Mouse (Mus musculus): Measurements from ENCODE around the gene Oprm1. TPM values are rescaled to one million over a fixed set of nuclear protein-coding genes. Genes with fewer than 3 reads are reported as not detected.

Oprm1 gene
- total RNA-seq, 1 experiment, result not detected

GRCm38 (mm10) chr10:7019781-7020386 is 261.6 kb downstream of the Oprm1 start:
- H3K4me1 ChIP-seq (ENCODE audit: control insufficient read depth in 2 of 2, insufficient read depth in 2 of 2, low read length in 2 of 2, poor library complexity in 1 of 2), result no peaks in the 10 kb centered on the region
- TF ChIP-seq ZC3H11A (IDR thresholded peaks at IDR 0.05; ENCODE audit: borderline replicate concordance, low read depth, low read length), result no peak
- H3K36me3 ChIP-seq (ENCODE audit: control insufficient read depth, insufficient read depth, low read length, poor library complexity, severe bottlenecking), result no peaks in the 10 kb centered on the region
- H3K9ac ChIP-seq (ENCODE audit: insufficient read depth, low read depth, low read length, poor library complexity, severe bottlenecking), result no peak overlapping the region
- H3K9me3 ChIP-seq (ENCODE audit: control insufficient read depth, insufficient read depth, low read depth, low read length), result no peaks in the 10 kb centered on the region
- in situ Hi-C loops (cut with MboI; ENCODE audit: low sequenced_read_pairs in 2 of 2, unreplicated experiment in 2 of 2), result no loop called here
- H3K4me3 ChIP-seq (ENCODE audit: insufficient read depth in 1 of 2, low read depth in 1 of 2, low read length in 2 of 2, poor library complexity in 1 of 2, severe bottlenecking in 1 of 2), result no peak overlapping the region
- DNase-seq (ENCODE audit: low read depth, low spot score), result no peak
- no peak overlapping the region for H3K27ac ChIP-seq (ENCODE audit: insufficient read depth, low read depth, low read length, poor library complexity, severe bottlenecking)

GRCm38 (mm10) chr10:7020551-7020950 is 262.2 kb downstream of the Oprm1 start:
- Histone ChIP-seq H3K27ac (ENCODE audit: insufficient read depth, low read depth, low read length, poor library complexity, severe bottlenecking) (no peak overlapping the region), H3K4me1 (ENCODE audit: control insufficient read depth in 2 of 2, insufficient read depth in 2 of 2, low read length in 2 of 2, poor library complexity in 1 of 2) (no peaks in the 10 kb centered on the region), H3K36me3 (ENCODE audit: control insufficient read depth, insufficient read depth, low read length, poor library complexity, severe bottlenecking) (no peaks in the 10 kb centered on the region), H3K9me3 (ENCODE audit: control insufficient read depth, insufficient read depth, low read depth, low read length) (no peaks in the 10 kb centered on the region), H3K9ac (ENCODE audit: insufficient read depth, low read depth, low read length, poor library complexity, severe bottlenecking) (no peak overlapping the region), H3K4me3 (ENCODE audit: insufficient read depth in 1 of 2, low read depth in 1 of 2, low read length in 2 of 2, poor library complexity in 1 of 2, severe bottlenecking in 1 of 2) (no peak overlapping the region)
- in situ Hi-C loops (cut with MboI; ENCODE audit: low sequenced_read_pairs in 2 of 2, unreplicated experiment in 2 of 2), result no loop called here
- no peak for TF ChIP-seq MAFK (IDR thresholded peaks at IDR 0.05; ENCODE audit: insufficient read depth, low read depth, low read length)
- TF ChIP-seq CHD2 (IDR thresholded peaks at IDR 0.05; ENCODE audit: low read depth, low read length), result no peak
- no peak for TF ChIP-seq HCFC1 (IDR thresholded peaks at IDR 0.05; ENCODE audit: borderline replicate concordance, insufficient read depth, low read length)
- no peak for TF ChIP-seq ZC3H11A (IDR thresholded peaks at IDR 0.05; ENCODE audit: borderline replicate concordance, low read depth, low read length)
- no peak for TF ChIP-seq ZNF384 (IDR thresholded peaks at IDR 0.05; ENCODE audit: low read depth, low read length)
- DNase-seq (ENCODE audit: low read depth, low spot score), result no peak

GRCm38 (mm10) chr10:7025028-7025427 is 266.7 kb downstream of the Oprm1 start:
- Histone ChIP-seq H3K9ac (ENCODE audit: insufficient read depth, low read depth, low read length, poor library complexity, severe bottlenecking) (no peak overlapping the region), H3K9me3 (ENCODE audit: control insufficient read depth, insufficient read depth, low read depth, low read length) (no peaks in the 10 kb centered on the region), H3K4me1 (ENCODE audit: control insufficient read depth in 2 of 2, insufficient read depth in 2 of 2, low read length in 2 of 2, poor library complexity in 1 of 2) (no peaks in the 10 kb centered on the region), H3K27ac (ENCODE audit: insufficient read depth, low read depth, low read length, poor library complexity, severe bottlenecking) (no peak overlapping the region), H3K36me3 (ENCODE audit: control insufficient read depth, insufficient read depth, low read length, poor library complexity, severe bottlenecking) (no peaks in the 10 kb centered on the region), H3K4me3 (ENCODE audit: insufficient read depth in 1 of 2, low read depth in 1 of 2, low read length in 2 of 2, poor library complexity in 1 of 2, severe bottlenecking in 1 of 2) (no peak overlapping the region)
- TF ChIP-seq MAFK (IDR thresholded peaks at IDR 0.05; ENCODE audit: insufficient read depth, low read depth, low read length), result no peak
- no peak for TF ChIP-seq CHD2 (IDR thresholded peaks at IDR 0.05; ENCODE audit: low read depth, low read length)
- no peak for TF ChIP-seq ZC3H11A (IDR thresholded peaks at IDR 0.05; ENCODE audit: borderline replicate concordance, low read depth, low read length)
- TF ChIP-seq ZNF384 (IDR thresholded peaks at IDR 0.05; ENCODE audit: low read depth, low read length), result no peak
- TF ChIP-seq HCFC1 (IDR thresholded peaks at IDR 0.05; ENCODE audit: borderline replicate concordance, insufficient read depth, low read length), result no peak
- in situ Hi-C loops (cut with MboI; ENCODE audit: low sequenced_read_pairs in 2 of 2, unreplicated experiment in 2 of 2), result no loop called here
- no peak for DNase-seq (ENCODE audit: low read depth, low spot score)

- DNase-seq (ENCODE audit: low read depth, low spot score), result no peak
- no peak for TF ChIP-seq MAFK (IDR thresholded peaks at IDR 0.05; ENCODE audit: insufficient read depth, low read depth, low read length)
- no peak for TF ChIP-seq ZNF384 (IDR thresholded peaks at IDR 0.05; ENCODE audit: low read depth, low read length)
- TF ChIP-seq HCFC1 (IDR thresholded peaks at IDR 0.05; ENCODE audit: borderline replicate concordance, insufficient read depth, low read length), result no peak
- TF ChIP-seq ZC3H11A (IDR thresholded peaks at IDR 0.05; ENCODE audit: borderline replicate concordance, low read depth, low read length), result no peak
- TF ChIP-seq CHD2 (IDR thresholded peaks at IDR 0.05; ENCODE audit: low read depth, low read length), result no peak
- H3K9me3 ChIP-seq (ENCODE audit: control insufficient read depth, insufficient read depth, low read depth, low read length), result no peaks in the 10 kb centered on the region
- H3K27ac ChIP-seq (ENCODE audit: insufficient read depth, low read depth, low read length, poor library complexity, severe bottlenecking), result no peak overlapping the region
- no peak overlapping the region for H3K9ac ChIP-seq (ENCODE audit: insufficient read depth, low read depth, low read length, poor library complexity, severe bottlenecking)
- H3K4me3 ChIP-seq (ENCODE audit: insufficient read depth in 1 of 2, low read depth in 1 of 2, low read length in 2 of 2, poor library complexity in 1 of 2, severe bottlenecking in 1 of 2), result no peak overlapping the region
- H3K36me3 ChIP-seq (ENCODE audit: control insufficient read depth, insufficient read depth, low read length, poor library complexity, severe bottlenecking), result no peaks in the 10 kb centered on the region
- H3K4me1 ChIP-seq (ENCODE audit: control insufficient read depth in 2 of 2, insufficient read depth in 2 of 2, low read length in 2 of 2, poor library complexity in 1 of 2), result no peaks in the 10 kb centered on the region
- in situ Hi-C loops (cut with MboI; ENCODE audit: low sequenced_read_pairs in 2 of 2, unreplicated experiment in 2 of 2), result no loop called here
These were observed 275.2 kb downstream of the Oprm1 start for GRCm38 (mm10) chr10:7033459-7033858.

GRCm38 (mm10) chr10:7035547-7035946 is 277.2 kb downstream of the Oprm1 start:
- Histone ChIP-seq H3K27ac (ENCODE audit: insufficient read depth, low read depth, low read length, poor library complexity, severe bottlenecking) (no peak overlapping the region), H3K4me3 (ENCODE audit: insufficient read depth in 1 of 2, low read depth in 1 of 2, low read length in 2 of 2, poor library complexity in 1 of 2, severe bottlenecking in 1 of 2) (no peak overlapping the region), H3K9me3 (ENCODE audit: control insufficient read depth, insufficient read depth, low read depth, low read length) (no peaks in the 10 kb centered on the region), H3K36me3 (ENCODE audit: control insufficient read depth, insufficient read depth, low read length, poor library complexity, severe bottlenecking) (no peaks in the 10 kb centered on the region), H3K9ac (ENCODE audit: insufficient read depth, low read depth, low read length, poor library complexity, severe bottlenecking) (no peak overlapping the region), H3K4me1 (ENCODE audit: control insufficient read depth in 2 of 2, insufficient read depth in 2 of 2, low read length in 2 of 2, poor library complexity in 1 of 2) (no peaks in the 10 kb centered on the region)
- TF ChIP-seq ZC3H11A (IDR thresholded peaks at IDR 0.05; ENCODE audit: borderline replicate concordance, low read depth, low read length), result no peak
- no peak for TF ChIP-seq HCFC1 (IDR thresholded peaks at IDR 0.05; ENCODE audit: borderline replicate concordance, insufficient read depth, low read length)
- no peak for TF ChIP-seq CHD2 (IDR thresholded peaks at IDR 0.05; ENCODE audit: low read depth, low read length)
- TF ChIP-seq MAFK (IDR thresholded peaks at IDR 0.05; ENCODE audit: insufficient read depth, low read depth, low read length), result no peak
- no peak for TF ChIP-seq ZNF384 (IDR thresholded peaks at IDR 0.05; ENCODE audit: low read depth, low read length)
- in situ Hi-C loops (cut with MboI; ENCODE audit: low sequenced_read_pairs in 2 of 2, unreplicated experiment in 2 of 2), result no loop called here
- no peak for DNase-seq (ENCODE audit: low read depth, low spot score)

Measured in ES-E14 (cell line).